Mouse (Mus musculus) bone marrow, adult 2 months (tissue): ENCODE measurements around the gene Gm21118. TPM values are rescaled to one million over a fixed set of nuclear protein-coding genes. Genes with fewer than 3 reads are reported as not detected.
"Not testable (repeated sequence)": the region's sequence is repeated elsewhere in the genome, so short reads cannot be mapped to it uniquely, and the experiment has no call there.

Experiments used
- H3K27ac ChIP-seq: fragments of 200-500 bp; 2 replicates; pipeline ENCODE4 v1.5.1; 2012; ENCODE audit warnings: low read depth, mild to moderate bottlenecking, control low read depth, inconsistent platforms, low read length; ENCODE audit not compliant: control insufficient read depth, poor library complexity, insufficient read depth
- H3K4me1 ChIP-seq: fragments of 200-500 bp; 2 replicates; pipeline ENCODE4 v1.6.1; 2011; ENCODE audit warnings: low read length; ENCODE audit not compliant: control insufficient read depth, insufficient read depth
- H3K4me3 ChIP-seq: fragments of 200-500 bp; replicated peaks from 2 replicates; pipeline ENCODE3; 2011; ENCODE audit warnings: mild to moderate bottlenecking, low read depth, low read length, control low read depth; ENCODE audit not compliant: control insufficient read depth
- WGBS: fragments of 180-500 bp; shearing (Covaris S2); methylation state at CpG from one replicate; pipeline ENCODE4 v1.1.7; 2018; 5-methylcytosine and 5-hydroxymethylcytosine counted together
- polyA plus RNA-seq: library from polyadenylated mRNA; stranded (reverse); fragments of >200 nt; gene quantifications from 2 replicates; pipeline ENCODE4 v1.2.4, GENCODE M21; 2011; ENCODE audit warnings: low replicate concordance; ENCODE audit not compliant: missing spikeins, insufficient read depth, insufficient read length

The Gm21118 gene
- not detected in 2 replicates for polyA plus RNA-seq

GRCm38 (mm10) chrY:70273542-70273941 is at the start of gene Gm21118:
Gene Gm21118, minus strand, starts transcription at chrY:70273642.
- H3K4me3 ChIP-seq, H3K27ac ChIP-seq, H3K4me1 ChIP-seq: not testable (repeated sequence)
- WGBS, result no CpG with 5 or more reads among the region's 4 CpGs

DNA sequence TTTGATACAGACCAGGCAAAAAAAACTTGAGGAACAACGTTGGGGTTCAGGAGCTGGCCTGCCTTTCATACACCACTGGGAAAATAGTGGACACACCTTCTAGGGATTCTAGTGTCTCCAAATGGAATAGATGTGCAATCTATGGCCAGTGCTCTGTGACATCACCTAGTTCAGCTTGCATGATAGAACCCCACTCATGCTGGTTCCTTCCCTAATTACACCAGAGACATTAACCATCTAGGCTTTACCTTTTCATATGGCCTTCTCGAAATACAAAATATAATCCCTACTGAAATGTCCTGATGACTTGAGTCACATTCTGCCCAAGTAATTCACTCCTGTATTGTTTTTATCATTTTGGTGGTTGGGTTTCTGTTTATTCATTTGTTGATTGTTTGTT is 29.7 kb upstream of the Gm21118 start, which contains the start of the genes Gm29423 and Gm29644:
Gene Gm29423 (minus strand): TSS at position 101 of the 400 bp plus-strand sequence.
Gene Gm29644 (minus strand): TSS at position 157 of the 400 bp plus-strand sequence.
- H3K27ac ChIP-seq, H3K4me3 ChIP-seq: not testable (repeated sequence)
- WGBS, result no CpG with 5 or more reads among the region's 2 CpGs

More for the DNA sequence above, 29.7 kb upstream of the Gm21118 start, which contains the start of the genes Gm29423 and Gm29644:
- not testable (repeated sequence) for H3K4me1 ChIP-seq

Other genes with a start within 250 kb of the Gm21118 start
- not detected in 2 replicates for gene Gm29423, start 29.6 kb upstream of the Gm21118 start, polyA plus RNA-seq
- gene Gm29644, start 29.7 kb upstream of the Gm21118 start, polyA plus RNA-seq, result not detected in 2 replicates
- gene Gm20888, start 168.2 kb upstream of the Gm21118 start, polyA plus RNA-seq, result not detected in 2 replicates